Mouse (Mus musculus) lung, embryonic 14.5 days (tissue): ENCODE data around the gene C530008M17Rik. TPM values are rescaled to one million over a fixed set of nuclear protein-coding genes. Genes with fewer than 3 reads are reported as not detected.
A peak's percentile ranks its signal among the peaks of the same experiment; 100 is the strongest.

Experiments
- ATAC-seq: fragments of 200-750 bp; cut with Nextera tagmentation; 2 replicates; pipeline ENCODE4 v1.8.0; 2017; ENCODE audit warnings: mild to moderate bottlenecking, moderate TSS enrichment, moderate library complexity; ENCODE audit not compliant: insufficient read depth
- DNase-seq: peaks from one replicate; pipeline ENCODE4 v3.0.0-alpha.2; 2015
- H3K27ac ChIP-seq: fragments of 300-500 bp; sonication (generic); 2 replicates; pipeline ENCODE4 v1.5.1; 2014; ENCODE audit warnings: low read depth, mild to moderate bottlenecking, moderate library complexity
- H3K27me3 ChIP-seq: fragments of 300-500 bp; sonication (generic); 2 replicates; pipeline ENCODE4 v1.6.1; 2014; ENCODE audit warnings: low read length, control low read depth; ENCODE audit not compliant: insufficient read depth
- H3K36me3 ChIP-seq: fragments of 300-500 bp; sonication (generic); 2 replicates; pipeline ENCODE4 v1.6.1; 2014; ENCODE audit warnings: control low read depth; ENCODE audit not compliant: insufficient read depth
- H3K4me1 ChIP-seq: fragments of 300-500 bp; sonication (generic); 2 replicates; pipeline ENCODE4 v1.6.1; 2014; ENCODE audit warnings: antibody characterized with exemption, control low read depth; ENCODE audit not compliant: insufficient read depth
- H3K4me2 ChIP-seq: fragments of 300-500 bp; sonication (generic); 2 replicates; pipeline ENCODE4 v1.6.1; 2014; ENCODE audit warnings: mild to moderate bottlenecking
- H3K4me3 ChIP-seq: fragments of 300-500 bp; sonication (generic); 2 replicates; pipeline ENCODE4 v1.5.1; 2014; ENCODE audit warnings: low read depth, low read length
- H3K9ac ChIP-seq: fragments of 300-500 bp; sonication (generic); 2 replicates; pipeline ENCODE4 v1.6.1; 2014
- H3K9me3 ChIP-seq: fragments of 300-500 bp; sonication (generic); 2 replicates; pipeline ENCODE4 v1.6.1; 2016; ENCODE audit warnings: low read depth, low read length, control low read depth
- CTCF ChIP-seq: IDR thresholded peaks from 2 replicates; pipeline ENCODE4 v1.5.1; 2016; ENCODE audit warnings: antibody characterized with exemption, low read depth
- WGBS: fragments of 180-500 bp; shearing (Covaris S2); extraction: QIAGEN DNeasy Blood & Tissue Kit; methylation state at CpG from one replicate; pipeline ENCODE4 v1.1.7; 2014; 5-methylcytosine and 5-hydroxymethylcytosine counted together
- polyA plus RNA-seq: library from polyadenylated mRNA; unstranded; fragments of >200 nt; fragmentation: Nextera tagmentation; extraction: Ambion mirVana; gene quantifications from 2 replicates; pipeline ENCODE4 v1.2.1, GENCODE M21; 2014

The C530008M17Rik gene
- polyA plus RNA-seq, 1 experiment from 2014 or later: 14.8 TPM

DNA sequence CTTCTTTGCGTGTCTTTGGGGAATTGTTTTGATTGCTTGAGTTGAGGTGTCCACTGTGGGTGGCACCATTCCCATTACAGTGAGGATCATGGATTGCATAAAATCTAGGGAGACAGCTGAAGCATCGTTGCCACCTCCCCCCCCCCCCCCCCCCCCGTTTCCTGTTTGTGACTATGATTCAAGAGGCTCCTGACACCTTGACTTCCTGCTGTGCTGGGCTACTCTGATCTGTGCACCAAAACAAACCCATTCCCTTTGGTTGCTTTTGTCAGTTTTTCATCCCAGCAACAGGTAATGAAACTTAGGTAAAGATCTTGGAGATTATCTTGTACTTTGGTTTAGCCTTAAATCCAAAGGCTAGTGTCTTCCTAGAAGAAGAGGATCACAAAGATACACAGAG is 24.6 kb downstream of the C530008M17Rik start:
- no peak overlapping the region for H3K27ac ChIP-seq
- no peaks in the 10 kb centered on the region; the same call in 1 of the 2 replicates for H3K4me1 ChIP-seq
- no peak for TF ChIP-seq CTCF
- ATAC-seq (no peak), DNase-seq (no peak)
- no peaks in the 10 kb centered on the region for H3K9me3 ChIP-seq
- 57% methylated on average over 3 of the region's 3 CpGs for WGBS
- H3K4me2 ChIP-seq: no peak overlapping the region
- H3K4me3 ChIP-seq: no peak overlapping the region
- no peak overlapping the region for H3K9ac ChIP-seq
- no peaks in the 10 kb centered on the region for H3K27me3 ChIP-seq
- no peaks in the 10 kb centered on the region for H3K36me3 ChIP-seq

DNA sequence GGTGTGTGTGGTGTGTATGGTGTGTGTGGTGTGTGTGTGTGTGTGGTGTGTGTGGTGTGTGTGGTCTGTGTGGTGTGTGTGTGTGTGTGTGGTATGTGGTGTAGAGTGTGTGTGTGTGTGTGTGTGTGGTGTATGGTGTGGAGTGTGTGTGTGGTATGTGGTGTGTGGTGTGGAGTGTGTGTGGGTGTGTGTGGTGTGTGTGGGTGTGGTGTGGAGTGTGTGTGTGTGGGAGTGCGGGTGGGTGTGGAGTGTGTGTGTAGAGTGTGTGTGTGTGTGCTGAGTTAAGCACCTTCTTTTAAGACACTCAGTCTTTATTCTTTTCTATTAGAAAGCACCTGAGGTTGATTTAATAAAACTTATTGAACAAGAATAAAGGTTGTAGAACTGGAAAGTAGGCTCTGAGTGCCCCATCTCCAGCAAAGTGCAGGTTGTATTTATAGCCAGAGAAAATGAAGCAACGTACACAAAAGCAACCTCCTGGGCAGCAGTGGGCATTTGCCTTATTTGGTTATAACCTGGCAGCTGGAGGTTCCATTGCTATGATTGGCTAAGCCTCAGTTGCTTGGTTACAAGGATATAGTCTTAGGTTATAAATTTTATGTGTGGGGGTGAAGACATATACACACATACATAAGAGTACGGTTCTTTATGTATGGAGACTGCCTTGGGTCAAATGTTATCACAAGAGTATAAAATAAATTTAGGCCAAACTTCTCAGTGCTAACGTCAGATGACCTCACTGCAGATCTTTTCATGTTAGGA is 25.8 kb downstream of the C530008M17Rik start:
- Histone ChIP-seq H3K27me3 (no peaks in the 10 kb centered on the region), H3K4me2 (no peak overlapping the region), H3K4me3 (no peak overlapping the region), H3K9ac (no peak overlapping the region), H3K4me1 (no peaks in the 10 kb centered on the region; the same call in 1 of the 2 replicates), H3K9me3 (no peaks in the 10 kb centered on the region), H3K36me3 (no peaks in the 10 kb centered on the region), H3K27ac (no peak overlapping the region)
- no peak for DNase-seq
- no peak for TF ChIP-seq CTCF
- ATAC-seq: no peak
- WGBS: 45% methylated on average over 4 of the region's 4 CpGs

DNA sequence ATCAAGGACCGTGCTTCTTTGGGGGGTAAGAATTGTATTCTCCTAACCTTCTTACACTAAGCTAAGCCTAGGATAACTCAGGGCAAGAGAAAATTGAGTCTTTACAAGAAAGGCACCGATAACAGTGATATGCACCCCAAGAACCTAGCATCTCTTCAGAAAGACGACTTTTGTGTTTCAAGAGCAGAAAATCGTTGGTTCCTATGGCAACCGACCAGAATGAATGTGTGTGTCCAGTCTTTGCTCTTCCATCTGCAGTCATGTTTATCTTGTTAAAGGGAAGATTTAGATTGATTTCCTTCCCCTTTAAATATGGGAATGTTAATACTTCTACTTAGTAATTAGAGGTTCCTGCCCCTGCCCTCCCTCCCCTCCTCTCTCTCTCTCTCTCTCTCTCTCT is 27.1 kb downstream of the C530008M17Rik start:
- Histone ChIP-seq H3K4me2 (no peak overlapping the region), H3K36me3 (no peaks in the 10 kb centered on the region), H3K27ac (no peak overlapping the region), H3K4me3 (no peak overlapping the region), H3K4me1 (no peaks in the 10 kb centered on the region; the same call in 1 of the 2 replicates), H3K27me3 (no peaks in the 10 kb centered on the region), H3K9me3 (no peaks in the 10 kb centered on the region), H3K9ac (no peak overlapping the region)
- WGBS: 36% methylated on average over 5 of the region's 5 CpGs
- no peak for TF ChIP-seq CTCF
- DNase-seq (no peak), ATAC-seq (no peak)

DNA sequence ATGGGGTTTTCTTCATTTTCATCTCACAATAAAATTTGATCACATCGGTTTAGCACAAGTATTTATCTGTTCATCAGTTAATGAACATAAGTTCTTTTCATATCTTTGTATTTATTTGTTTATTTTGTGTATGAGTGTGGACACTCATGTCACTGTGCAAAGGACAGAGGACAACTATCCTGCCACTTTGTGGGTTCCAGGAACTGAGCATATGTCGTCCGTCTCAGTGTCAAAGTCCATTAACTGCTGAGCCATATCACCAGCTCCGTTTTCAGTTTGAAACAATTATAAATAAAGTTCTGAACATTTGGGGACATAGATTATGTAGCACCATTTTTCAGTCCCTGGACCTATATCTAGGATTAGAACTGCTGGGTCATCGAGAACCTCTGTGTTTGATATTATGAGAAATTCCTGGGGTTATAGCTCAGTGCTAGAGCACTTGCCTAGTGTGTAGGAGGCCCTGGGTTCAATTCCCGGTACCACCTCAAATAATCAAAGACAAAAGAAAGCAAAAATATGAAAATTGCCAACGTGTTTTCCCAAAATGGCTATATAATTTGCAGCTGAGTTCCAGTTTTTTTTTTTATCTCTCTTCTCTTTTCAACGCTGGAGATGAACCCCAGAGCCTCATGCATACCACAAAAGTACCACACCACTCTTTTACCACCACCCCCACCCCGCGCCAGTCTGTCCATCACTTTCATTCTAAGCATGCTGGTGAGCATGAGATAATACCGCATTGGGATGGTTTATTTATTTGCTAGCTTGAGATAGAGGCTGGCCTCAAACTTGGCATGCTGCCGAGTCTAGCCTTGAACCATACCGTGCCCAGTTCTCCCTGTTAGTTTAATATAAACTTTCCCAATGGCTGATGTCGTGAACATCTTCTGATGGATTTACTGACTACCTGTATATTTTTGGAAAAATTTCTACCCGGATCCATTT is 28.6 kb downstream of the C530008M17Rik start:
- DNase-seq (peak; percentile 23), ATAC-seq (no peak)
- no peak overlapping the region for H3K4me3 ChIP-seq
- TF ChIP-seq CTCF: no peak
- H3K4me2 ChIP-seq: no peak overlapping the region
- H3K36me3 ChIP-seq: no peaks in the 10 kb centered on the region
- no peak overlapping the region for H3K9ac ChIP-seq
- no peaks in the 10 kb centered on the region for H3K9me3 ChIP-seq
- WGBS: 68% methylated on average over 15 of the region's 15 CpGs
- no peaks in the 10 kb centered on the region; the same call in 1 of the 2 replicates for H3K4me1 ChIP-seq
- H3K27ac ChIP-seq: no peak overlapping the region
- no peaks in the 10 kb centered on the region for H3K27me3 ChIP-seq

DNA sequence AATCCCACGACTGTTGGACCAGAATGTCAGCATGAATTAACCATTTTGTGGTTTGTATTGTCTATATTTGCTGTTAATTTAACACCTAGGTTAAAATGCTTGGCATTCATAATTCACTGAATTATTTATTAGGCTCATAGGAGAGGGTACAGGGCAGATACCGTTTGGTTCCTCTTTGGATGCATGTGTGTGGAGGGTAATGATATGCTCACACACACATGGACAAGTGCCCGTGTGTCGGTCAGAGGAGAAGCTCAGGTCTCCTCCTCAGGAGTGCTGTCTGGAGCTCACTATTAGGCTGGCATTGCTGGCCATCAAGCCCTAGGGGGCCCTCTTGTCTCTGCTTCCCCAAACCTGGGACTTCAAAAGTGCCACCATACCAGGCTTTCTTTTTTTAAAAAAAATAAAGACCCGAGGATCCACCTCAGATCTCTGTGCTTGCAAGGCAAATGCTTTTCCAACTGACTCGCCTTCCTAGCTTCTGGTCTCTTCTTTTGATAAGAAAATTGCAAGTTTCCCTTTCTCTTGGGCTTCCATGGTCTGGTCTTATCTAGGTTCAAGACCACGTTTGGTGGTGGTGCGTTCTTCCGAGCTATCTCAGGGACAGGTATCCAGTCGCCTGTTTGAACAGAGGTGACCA is 31.8 kb downstream of the C530008M17Rik start:
- no peak overlapping the region for H3K4me2 ChIP-seq
- H3K9ac ChIP-seq: no peak overlapping the region
- no peak for TF ChIP-seq CTCF
- H3K4me1 ChIP-seq: no peaks in the 10 kb centered on the region; the same call in 1 of the 2 replicates
- ATAC-seq: no peak
- no peak for DNase-seq
- H3K27ac ChIP-seq: no peak overlapping the region
- H3K36me3 ChIP-seq: no peaks in the 10 kb centered on the region
- H3K27me3 ChIP-seq: no peaks in the 10 kb centered on the region
- 91% methylated on average over 10 of the region's 10 CpGs for WGBS
- H3K4me3 ChIP-seq: no peak overlapping the region
- H3K9me3 ChIP-seq: no peaks in the 10 kb centered on the region

DNA sequence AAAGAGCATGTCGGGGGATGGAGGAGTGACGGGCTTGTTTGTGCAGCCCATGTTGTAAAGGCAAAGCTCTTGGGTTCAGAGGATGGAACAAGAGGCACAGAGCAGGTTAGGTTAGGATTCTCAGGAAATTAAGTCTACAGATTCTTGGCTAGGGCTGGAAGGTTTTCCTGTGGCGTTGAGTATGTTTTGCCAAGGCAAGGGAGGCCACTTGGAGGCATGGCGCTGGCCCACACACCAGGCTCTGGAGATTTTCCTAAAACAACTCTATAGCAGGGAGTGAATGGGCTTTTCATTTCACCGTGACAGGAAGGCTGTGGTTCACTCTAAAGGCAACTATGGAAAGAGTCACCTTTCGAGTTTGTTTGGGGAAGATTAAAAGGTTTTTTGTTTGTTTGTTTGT is 32.3 kb downstream of the C530008M17Rik start:
- H3K4me1 ChIP-seq: no peaks in the 10 kb centered on the region; the same call in 1 of the 2 replicates
- no peaks in the 10 kb centered on the region for H3K27me3 ChIP-seq
- TF ChIP-seq CTCF: no peak
- DNase-seq (no peak), ATAC-seq (no peak)
- no peak overlapping the region for H3K9ac ChIP-seq
- H3K4me2 ChIP-seq: no peak overlapping the region
- H3K36me3 ChIP-seq: no peaks in the 10 kb centered on the region
- H3K27ac ChIP-seq: no peak overlapping the region
- 84% methylated on average over 6 of the region's 6 CpGs for WGBS
- H3K9me3 ChIP-seq: no peaks in the 10 kb centered on the region
- H3K4me3 ChIP-seq: no peak overlapping the region
